Mouse (Mus musculus) layer of hippocampus, postnatal 14 days (tissue): ENCODE data around the gene Adarb2. TPM values are rescaled to one million over a fixed set of nuclear protein-coding genes. Genes with fewer than 3 reads are reported as not detected.

Experiments
- DNase-seq, 2 experiments: peaks; one replicate each; pipeline ENCODE4 v3.0.0; 2021 to 2022; ENCODE audit warnings: low spot score in 2 of 2, mixed read lengths in 1 of 2
- long read RNA-seq, 2 experiments: library from polyadenylated mRNA; stranded (forward); transcript quantifications; one replicate each; pipeline ENCODE4 v2.0.0; 2021
- total RNA-seq, 2 experiments: library from RNA; stranded (reverse); gene quantifications; 2 replicates each; pipeline ENCODE4 v1.2.3; 2021

Adarb2 gene
- total RNA-seq = 10 to 100 TPM; 30.5 to 35.8 TPM
- long read RNA-seq, experiment 1, partial matches to known transcripts = 2 of 3 reads
- long read RNA-seq, experiment 1, other reads (novel, unspliced or antisense) = 0 of 3 reads
- long read RNA-seq, experiment 2, partial matches to known transcripts = 1 of 3 reads
- long read RNA-seq, experiment 2, other reads (novel, unspliced or antisense) = 1 of 3 reads

GRCm38 (mm10) chr13:8202681-8203476 is at the start of gene Adarb2:
Gene Adarb2, plus strand, starts transcription at chr13:8202866.
- DNase-seq = peak; percentile 34 to 74

- DNase-seq = peak; percentile 9 to 28
Measured at GRCm38 (mm10) chr13:8173800-8174199, 28.9 kb upstream of the Adarb2 start.

DNA sequence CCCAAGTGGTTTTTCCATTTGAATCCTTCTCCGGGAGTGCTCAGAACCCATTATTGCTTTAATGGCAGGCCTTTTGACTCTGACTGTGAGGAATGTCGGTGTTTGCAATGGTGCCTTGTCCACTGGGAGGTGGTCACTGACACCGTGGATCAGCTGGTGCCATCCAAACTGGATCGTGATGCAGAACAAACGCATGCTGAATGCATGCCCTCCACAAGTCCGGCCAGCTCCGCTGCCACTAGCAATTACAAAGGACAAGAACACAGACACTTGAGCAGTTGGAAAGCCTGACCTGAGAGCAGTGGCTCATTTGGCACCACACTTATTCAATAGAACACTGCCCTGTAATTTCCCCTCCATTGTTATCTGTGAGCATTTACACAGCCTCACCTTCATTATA is 10.7 kb upstream of the Adarb2 start:
- DNase-seq = no peak

- no peak for DNase-seq
Measured at GRCm38 (mm10) chr13:8199186-8199880, 3.3 kb upstream of the Adarb2 start.

GRCm38 (mm10) chr13:8203477-8203813 is 779 bp downstream of the Adarb2 start:
- DNase-seq = no peak

DNA sequence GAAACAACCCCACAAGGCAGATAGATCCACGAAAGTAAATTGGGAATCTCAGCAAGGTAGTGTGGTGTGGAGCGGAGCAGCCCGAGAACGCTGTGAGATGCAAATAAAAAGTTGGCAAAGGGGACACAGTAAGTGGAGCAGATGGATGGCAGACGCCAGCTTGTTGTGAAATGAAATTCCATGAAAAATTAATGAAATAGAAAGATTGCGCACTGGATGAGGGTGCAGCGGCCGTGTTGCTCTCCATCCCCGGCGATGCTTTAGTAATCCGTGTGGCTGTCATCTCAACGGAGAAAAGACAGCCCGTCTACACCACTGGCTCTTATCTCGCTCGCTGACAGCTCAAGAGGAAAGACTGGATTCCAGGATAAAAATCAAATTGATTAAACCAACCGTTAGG is 4.7 kb downstream of the Adarb2 start:
- DNase-seq = peak in 1 of 2 experiments; percentile 27

DNA sequence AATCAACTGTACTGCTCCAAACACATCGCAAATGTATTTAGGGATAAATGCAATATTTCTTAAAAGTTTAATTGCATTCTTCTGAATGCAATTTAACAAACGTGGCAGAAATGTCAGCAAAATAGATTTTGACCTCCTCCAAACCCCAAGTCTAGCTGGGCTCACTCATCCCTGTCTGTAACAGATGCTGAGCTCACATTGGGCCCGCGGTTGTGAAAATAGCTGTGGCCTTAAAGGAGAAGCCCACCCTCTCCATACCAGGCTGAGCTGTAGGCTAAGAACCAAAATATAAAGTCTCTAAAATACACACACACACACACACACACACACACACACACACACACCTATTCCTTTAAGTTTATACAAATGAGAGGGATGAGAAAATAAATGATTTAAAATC is 8.1 kb downstream of the Adarb2 start:
- no peak for DNase-seq

GRCm38 (mm10) chr13:8238871-8239270 is 36.2 kb downstream of the Adarb2 start:
- no peak for DNase-seq

DNA sequence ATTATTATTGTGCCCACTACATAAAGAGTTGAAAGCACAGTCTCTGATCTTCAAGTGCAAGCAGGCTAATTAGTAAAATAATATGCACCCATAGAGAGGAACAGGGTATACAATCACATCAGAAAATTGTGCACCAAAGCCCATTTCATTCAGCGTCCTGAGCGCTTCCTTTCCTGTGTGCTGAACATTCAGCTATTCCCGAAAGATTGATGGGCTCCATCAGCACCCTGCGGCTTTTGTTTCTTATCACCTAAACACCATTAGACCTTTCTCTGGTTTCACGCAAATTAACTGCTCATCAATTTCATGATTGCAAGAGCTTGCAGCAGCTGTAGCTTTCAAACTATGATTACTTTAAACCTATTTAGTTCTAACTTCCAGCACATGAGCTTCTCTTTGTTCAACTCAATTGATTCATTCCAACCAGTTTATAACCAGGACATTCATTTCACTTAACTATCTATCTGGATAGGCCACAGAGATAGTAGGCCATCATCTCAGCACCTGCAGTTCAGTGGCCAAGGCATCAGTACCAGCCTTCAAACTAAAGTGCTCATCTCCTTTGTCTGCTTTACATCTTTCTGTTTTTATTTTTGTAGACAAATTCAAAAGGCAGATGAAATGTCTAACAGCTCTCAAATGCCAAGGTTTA is 45.5 kb downstream of the Adarb2 start:
- no peak for DNase-seq

- DNase-seq = peak; percentile 7 to 9
Measured at GRCm38 (mm10) chr13:8272158-8272945, 69.7 kb downstream of the Adarb2 start.

GRCm38 (mm10) chr13:8283116-8283515 is 80.5 kb downstream of the Adarb2 start:
- no peak for DNase-seq

- DNase-seq = no peak
Measured at GRCm38 (mm10) chr13:8316347-8317141, 113.9 kb downstream of the Adarb2 start.

GRCm38 (mm10) chr13:8333589-8334455 is 131.2 kb downstream of the Adarb2 start:
- DNase-seq = no peak

GRCm38 (mm10) chr13:8334580-8334979 is 131.9 kb downstream of the Adarb2 start:
- DNase-seq = no peak

DNA sequence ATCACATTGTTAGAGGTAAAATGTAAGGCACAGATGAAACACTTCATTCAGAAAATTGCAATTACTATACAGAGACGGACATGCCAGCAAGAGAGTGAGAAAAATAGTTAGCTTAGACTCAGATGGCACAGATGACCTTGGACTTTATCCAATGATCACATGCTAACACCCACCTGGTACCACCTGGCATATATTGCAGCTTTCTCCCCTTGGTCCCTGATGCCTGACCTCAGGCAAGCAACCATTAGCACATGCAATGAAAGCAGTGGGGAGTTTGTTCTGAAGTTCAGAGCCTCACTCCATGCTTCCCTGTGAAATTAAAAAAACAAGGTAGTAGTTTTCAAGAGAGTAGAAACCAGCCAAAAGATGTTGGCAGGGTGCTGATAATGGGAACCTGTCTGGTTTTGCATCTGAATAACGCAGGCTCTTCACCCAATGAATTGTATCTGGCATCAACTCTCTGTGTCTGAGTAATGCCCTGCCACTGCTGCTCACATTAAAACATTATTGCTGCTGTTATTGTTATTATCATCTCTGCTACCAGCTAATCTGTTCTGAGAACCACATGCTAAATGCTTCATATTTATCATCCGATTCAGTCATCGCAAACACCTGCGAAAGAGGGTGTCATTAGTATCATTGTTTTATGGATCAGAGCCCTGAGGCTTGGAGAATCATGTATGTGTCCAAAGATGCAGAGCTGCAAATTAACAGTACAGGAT is 138.6 kb downstream of the Adarb2 start:
- DNase-seq = no peak

DNA sequence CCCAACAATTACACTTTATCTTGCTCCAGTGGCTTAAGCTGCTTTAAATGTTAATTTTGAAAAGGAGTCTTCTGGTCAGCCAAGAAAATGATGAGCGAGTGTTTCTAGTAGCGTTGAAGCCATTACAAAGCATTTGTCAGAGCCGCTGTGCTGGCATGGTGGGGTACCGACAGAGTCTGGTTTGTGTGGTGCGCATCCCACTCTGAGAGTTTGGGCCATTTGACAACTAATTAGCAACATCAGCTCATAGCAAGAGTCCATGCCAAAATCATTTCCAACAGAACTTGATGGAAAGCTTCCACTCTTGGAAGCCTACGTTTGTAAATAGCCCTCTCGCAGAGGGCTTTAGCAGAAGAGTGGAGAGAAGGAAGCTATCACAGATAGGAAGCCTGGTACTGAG is 144.5 kb downstream of the Adarb2 start:
- DNase-seq = peak; percentile 14 to 52

- DNase-seq = no peak
Measured at GRCm38 (mm10) chr13:8352341-8352740, 149.7 kb downstream of the Adarb2 start.

- no peak for DNase-seq
Measured at GRCm38 (mm10) chr13:8352952-8353351, 150.3 kb downstream of the Adarb2 start.
